Mouse (Mus musculus) kidney, postnatal 0 days (tissue): ENCODE results near the gene Reps2. TPM values are rescaled to one million over a fixed set of nuclear protein-coding genes. Genes with fewer than 3 reads are reported as not detected.
A peak's percentile ranks its signal among the peaks of the same experiment; 100 is the strongest.

Experiments
- ATAC-seq: fragments of 200-750 bp; cut with Nextera tagmentation; replicated peaks from 2 replicates; pipeline ENCODE4 v1.8.0; 2017; ENCODE audit warnings: low read depth, moderate number of reproducible peaks, moderate TSS enrichment, moderate library complexity; ENCODE audit not compliant: low FRiP score
- DNase-seq: peaks from one replicate; pipeline ENCODE4 v3.0.0-alpha.2; 2016; ENCODE audit warnings: low spot score
- H3K27ac ChIP-seq: fragments of 300-500 bp; sonication (generic); 2 replicates; pipeline ENCODE4 v1.5.1; 2014; ENCODE audit warnings: mild to moderate bottlenecking
- H3K27me3 ChIP-seq: fragments of 300-500 bp; sonication (generic); 2 replicates; pipeline ENCODE4 v1.6.1; 2014; ENCODE audit warnings: low read length, mixed read lengths; ENCODE audit not compliant: insufficient read depth
- H3K36me3 ChIP-seq: fragments of 300-500 bp; sonication (generic); 2 replicates; pipeline ENCODE4 v1.6.1; 2014; ENCODE audit warnings: low read length, mixed read lengths; ENCODE audit not compliant: insufficient read depth
- H3K4me1 ChIP-seq: fragments of 300-500 bp; sonication (generic); replicated peaks from 2 replicates; pipeline ENCODE4 v1.6.1; 2014; ENCODE audit warnings: antibody characterized with exemption, low read length, mixed read lengths; ENCODE audit not compliant: insufficient read depth
- H3K4me2 ChIP-seq: fragments of 300-500 bp; sonication (generic); 2 replicates; pipeline ENCODE4 v1.6.1; 2014; ENCODE audit warnings: mild to moderate bottlenecking, low read length, moderate library complexity, mixed read lengths
- H3K4me3 ChIP-seq: fragments of 300-500 bp; sonication (generic); replicated peaks from 2 replicates; pipeline ENCODE4 v1.5.1; 2014; ENCODE audit warnings: low read depth, low read length
- H3K9ac ChIP-seq: fragments of 300-500 bp; sonication (generic); 2 replicates; pipeline ENCODE4 v1.6.1; 2014; ENCODE audit warnings: low read depth, low read length
- H3K9me3 ChIP-seq: fragments of 300-500 bp; sonication (generic); replicated peaks from 2 replicates; pipeline ENCODE4 v1.6.1; 2016; ENCODE audit warnings: low read length, inconsistent platforms, mixed read lengths
- CTCF ChIP-seq: IDR thresholded peaks from 2 replicates; pipeline ENCODE4 v1.5.1; 2016; ENCODE audit warnings: antibody characterized with exemption, low read depth, mild to moderate bottlenecking, moderate library complexity
- WGBS: fragments of 180-500 bp; shearing (Covaris S2); extraction: QIAGEN DNeasy Blood & Tissue Kit; methylation state at CpG from one replicate; pipeline ENCODE4 v1.1.7; 2014; 5-methylcytosine and 5-hydroxymethylcytosine counted together
- polyA plus RNA-seq: library from polyadenylated mRNA; unstranded; fragments of >200 nt; fragmentation: Nextera tagmentation; extraction: Ambion mirVana; gene quantifications from 2 replicates; pipeline ENCODE4 v1.2.1, GENCODE M21; 2015

The Reps2 gene
- polyA plus RNA-seq, 1 experiment from 2014 or later, result 1.7 TPM

- ATAC-seq, result no peak
- H3K27me3 ChIP-seq, result no peaks in the 10 kb centered on the region
- no peak overlapping the region for H3K9ac ChIP-seq
- H3K27ac ChIP-seq, result no peak overlapping the region
- no peak overlapping the region for H3K4me2 ChIP-seq
- 77% methylated on average over 3 of the region's 3 CpGs for WGBS
- no peaks in the 10 kb centered on the region for H3K4me1 ChIP-seq
- no peak for TF ChIP-seq CTCF
- H3K36me3 ChIP-seq, result no peaks in the 10 kb centered on the region
- no peak for DNase-seq
- no peaks in the 10 kb centered on the region for H3K9me3 ChIP-seq
- no peak overlapping the region for H3K4me3 ChIP-seq
Observed at GRCm38 (mm10) chrX:162470213-162470612, 173.2 kb downstream of the Reps2 start.

- TF ChIP-seq CTCF, result no peak
- WGBS, result 76% methylated on average over 5 of the region's 5 CpGs
- no peak overlapping the region for H3K27ac ChIP-seq
- H3K4me2 ChIP-seq, result no peak overlapping the region
- H3K4me1 ChIP-seq, result no peaks in the 10 kb centered on the region
- no peaks in the 10 kb centered on the region for H3K27me3 ChIP-seq
- no peak overlapping the region for H3K4me3 ChIP-seq
- no peaks in the 10 kb centered on the region for H3K36me3 ChIP-seq
- no peak overlapping the region for H3K9ac ChIP-seq
- no peak for ATAC-seq
- DNase-seq, result no peak
- no peaks in the 10 kb centered on the region for H3K9me3 ChIP-seq
Observed at GRCm38 (mm10) chrX:162462156-162462555, 181.3 kb downstream of the Reps2 start.

GRCm38 (mm10) chrX:162456445-162456844 lies 187.0 kb downstream of the Reps2 start:
- TF ChIP-seq CTCF, result no peak
- Histone ChIP-seq H3K27me3 (no peaks in the 10 kb centered on the region), H3K9ac (no peak overlapping the region), H3K4me3 (no peak overlapping the region), H3K27ac (no peak overlapping the region), H3K4me2 (no peak overlapping the region), H3K4me1 (no peaks in the 10 kb centered on the region), H3K36me3 (no peaks in the 10 kb centered on the region), H3K9me3 (no peaks in the 10 kb centered on the region)
- ATAC-seq, result no peak
- WGBS, result 75% methylated on average over 1 of the region's 1 CpGs
- no peak for DNase-seq

- 80% methylated on average over 1 of the region's 1 CpGs for WGBS
- no peaks in the 10 kb centered on the region for H3K4me1 ChIP-seq
- no peak overlapping the region for H3K4me2 ChIP-seq
- TF ChIP-seq CTCF, result no peak
- DNase-seq (no peak), ATAC-seq (no peak)
- no peak overlapping the region for H3K27ac ChIP-seq
- H3K9me3 ChIP-seq, result no peaks in the 10 kb centered on the region
- H3K4me3 ChIP-seq, result no peak overlapping the region
- no peaks in the 10 kb centered on the region for H3K27me3 ChIP-seq
- no peaks in the 10 kb centered on the region for H3K36me3 ChIP-seq
- no peak overlapping the region for H3K9ac ChIP-seq
Observed at GRCm38 (mm10) chrX:162455364-162455763, 188.1 kb downstream of the Reps2 start.

- H3K27me3 ChIP-seq, result no peaks in the 10 kb centered on the region
- H3K9me3 ChIP-seq, result no peaks in the 10 kb centered on the region
- H3K4me2 ChIP-seq, result no peak overlapping the region
- H3K4me1 ChIP-seq, result no peaks in the 10 kb centered on the region
- peak; percentile 28 for DNase-seq
- peak; percentile 64 for TF ChIP-seq CTCF
- 68% methylated on average over 7 of the region's 7 CpGs for WGBS
- no peak for ATAC-seq
- H3K9ac ChIP-seq, result no peak overlapping the region
- H3K36me3 ChIP-seq, result no peaks in the 10 kb centered on the region
- no peak overlapping the region for H3K27ac ChIP-seq
- no peak overlapping the region for H3K4me3 ChIP-seq
Observed at GRCm38 (mm10) chrX:162453821-162454402, 189.5 kb downstream of the Reps2 start.

GRCm38 (mm10) chrX:162452642-162453041 lies 190.8 kb downstream of the Reps2 start:
- H3K4me3 ChIP-seq, result no peak overlapping the region
- DNase-seq (no peak), ATAC-seq (no peak)
- no peak overlapping the region for H3K27ac ChIP-seq
- H3K4me2 ChIP-seq, result no peak overlapping the region
- no peaks in the 10 kb centered on the region for H3K4me1 ChIP-seq
- no peaks in the 10 kb centered on the region for H3K36me3 ChIP-seq
- no peak for TF ChIP-seq CTCF
- no peaks in the 10 kb centered on the region for H3K27me3 ChIP-seq
- H3K9me3 ChIP-seq, result no peaks in the 10 kb centered on the region
- H3K9ac ChIP-seq, result no peak overlapping the region

GRCm38 (mm10) chrX:162447974-162448373 lies 195.5 kb downstream of the Reps2 start:
- TF ChIP-seq CTCF, result no peak
- no peak overlapping the region for H3K9ac ChIP-seq
- H3K4me1 ChIP-seq, result no peaks in the 10 kb centered on the region
- H3K36me3 ChIP-seq, result no peaks in the 10 kb centered on the region
- DNase-seq, result peak; percentile 34
- H3K27me3 ChIP-seq, result no peaks in the 10 kb centered on the region
- H3K9me3 ChIP-seq, result no peaks in the 10 kb centered on the region
- H3K4me3 ChIP-seq, result no peak overlapping the region
- no peak overlapping the region for H3K4me2 ChIP-seq
- H3K27ac ChIP-seq, result no peak overlapping the region
- no peak for ATAC-seq
- WGBS, result 64% methylated on average over 6 of the region's 6 CpGs
